Mouse (Mus musculus): ENCODE data around the gene Fkbp6. TPM values are rescaled to one million over a fixed set of nuclear protein-coding genes. Genes with fewer than 3 reads are reported as not detected.

Fkbp6 gene
- polyA plus RNA-seq, 1 experiment: not detected

DNA sequence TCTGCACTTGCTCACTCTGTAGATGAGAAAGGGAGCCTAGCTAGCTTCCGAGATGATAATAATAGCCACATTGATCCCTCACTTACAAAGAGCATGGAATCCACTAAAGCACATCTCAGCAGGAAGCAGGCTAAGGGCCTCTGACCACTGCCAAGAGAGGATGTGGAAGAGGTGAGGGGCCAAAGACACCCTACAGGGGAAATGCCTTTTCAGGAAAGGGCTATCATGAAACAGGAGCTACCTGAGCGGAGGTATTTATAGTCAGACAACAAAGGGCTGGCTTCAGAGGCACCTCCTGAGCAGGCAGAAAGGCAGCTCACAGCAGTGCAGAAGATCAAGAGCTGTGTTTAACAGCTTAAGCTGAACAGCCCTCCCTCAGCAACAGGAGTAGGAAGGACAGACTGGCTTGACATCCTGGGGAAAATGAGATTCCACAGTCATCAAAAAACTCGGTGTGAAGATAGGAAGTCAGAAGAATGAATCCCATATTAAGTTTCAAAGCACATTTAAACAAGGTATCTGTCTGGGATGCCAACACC is 23.7 kb downstream of the Fkbp6 start:
- Histone ChIP-seq H3K4me1 (ENCODE audit: control insufficient read depth, insufficient read depth, insufficient read length, low read length) (no peaks in the 10 kb centered on the region), H3K4me3 (ENCODE audit: insufficient read depth, low read depth, low read length) (no peak overlapping the region)

GRCm38 (mm10) chr5:135322197-135322596 is 27.6 kb downstream of the Fkbp6 start:
- no peaks in the 10 kb centered on the region for H3K4me1 ChIP-seq (ENCODE audit: control insufficient read depth, insufficient read depth, insufficient read length, low read length)
- H3K4me3 ChIP-seq (ENCODE audit: insufficient read depth, low read depth, low read length): no peak overlapping the region
- no peak overlapping the region for H3K27ac ChIP-seq (replicated peaks; ENCODE audit: low read depth, low read length)

More for the DNA sequence above, 23.7 kb downstream of the Fkbp6 start:
- no peak overlapping the region for H3K27ac ChIP-seq (replicated peaks; ENCODE audit: low read depth, low read length)

GRCm38 (mm10) chr5:135319856-135320255 is 30.0 kb downstream of the Fkbp6 start:
- Histone ChIP-seq H3K27ac (replicated peaks; ENCODE audit: low read depth, low read length) (no peak overlapping the region), H3K4me1 (ENCODE audit: control insufficient read depth, insufficient read depth, insufficient read length, low read length) (no peaks in the 10 kb centered on the region), H3K4me3 (ENCODE audit: insufficient read depth, low read depth, low read length) (no peak overlapping the region)

DNA sequence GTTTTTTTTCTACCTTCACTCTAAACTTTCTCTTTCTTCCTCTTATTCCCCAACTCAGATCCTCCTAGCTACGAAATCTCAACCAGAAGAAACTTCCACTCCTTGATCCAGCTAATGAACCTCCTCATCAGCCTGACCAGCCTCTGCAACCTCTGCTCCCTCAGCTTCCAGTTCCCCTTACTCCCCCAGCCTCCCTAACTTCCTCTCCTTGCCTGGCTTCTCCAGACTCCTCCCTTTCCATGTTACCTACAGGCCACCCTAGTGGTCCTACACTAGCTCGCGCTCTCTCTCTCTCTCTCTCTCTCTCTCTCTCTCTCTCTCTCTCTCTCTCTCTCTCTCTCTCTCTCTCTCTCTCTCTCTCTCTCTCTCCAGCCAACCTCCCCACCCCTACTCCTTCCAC is 33.7 kb downstream of the Fkbp6 start:
- no peak overlapping the region for H3K27ac ChIP-seq (replicated peaks; ENCODE audit: low read depth, low read length)
- H3K4me3 ChIP-seq (ENCODE audit: insufficient read depth, low read depth, low read length): no peak overlapping the region
- H3K4me1 ChIP-seq (ENCODE audit: control insufficient read depth, insufficient read depth, insufficient read length, low read length): no peaks in the 10 kb centered on the region

DNA sequence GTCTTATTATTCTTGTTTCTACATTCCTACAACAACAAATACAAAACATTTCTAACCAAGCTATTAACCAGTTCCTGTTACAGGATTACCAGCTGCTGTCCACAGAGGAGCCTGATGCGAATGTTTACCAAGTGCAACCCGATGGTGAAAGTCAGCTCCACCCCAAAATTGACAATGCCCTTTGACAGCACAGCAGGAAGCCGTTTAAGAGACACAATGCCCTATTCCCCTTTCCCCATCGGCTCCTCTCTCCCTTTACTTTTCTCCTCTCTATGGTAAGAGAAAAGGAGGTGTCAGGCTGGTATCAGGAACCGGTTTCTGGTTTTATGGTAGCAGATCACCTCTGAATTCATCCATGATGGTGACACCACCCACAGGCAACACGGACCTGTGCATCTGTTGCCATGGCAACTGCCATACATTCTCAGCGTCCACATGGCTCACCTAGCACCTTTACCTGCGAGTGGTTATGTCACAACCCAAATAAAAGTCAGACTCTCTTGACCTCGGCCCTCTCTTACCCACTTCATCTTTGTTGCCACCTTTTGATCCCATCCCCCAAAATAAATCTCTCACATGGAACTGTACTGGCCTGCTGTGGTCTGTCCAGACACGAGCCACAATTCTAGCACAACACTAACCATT is 43.4 kb downstream of the Fkbp6 start:
- H3K27ac ChIP-seq (replicated peaks; ENCODE audit: low read depth, low read length): no peak overlapping the region
- no peaks in the 10 kb centered on the region for H3K4me1 ChIP-seq (ENCODE audit: control insufficient read depth, insufficient read depth, insufficient read length, low read length)
- no peak overlapping the region for H3K4me3 ChIP-seq (ENCODE audit: insufficient read depth, low read depth, low read length)

DNA sequence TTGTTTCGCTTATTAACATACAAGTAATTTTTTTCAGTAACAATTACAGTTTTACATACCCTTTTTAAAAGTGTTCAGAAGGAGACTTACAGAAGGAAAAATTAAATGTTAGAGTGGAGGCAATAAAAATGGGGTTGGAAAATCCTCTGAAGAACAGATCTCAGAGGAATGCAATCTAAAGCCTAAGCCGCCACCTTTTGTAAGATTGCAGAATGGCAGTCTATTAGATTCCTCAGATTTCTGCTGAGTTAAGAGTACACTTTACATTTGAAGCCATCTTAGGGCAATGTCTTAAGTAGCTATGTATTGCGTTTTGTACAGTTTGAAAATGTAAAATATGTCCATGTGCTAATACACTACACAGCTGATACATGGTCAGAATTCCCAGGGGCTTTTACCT is 47.4 kb downstream of the Fkbp6 start:
- Histone ChIP-seq H3K27ac (replicated peaks; ENCODE audit: low read depth, low read length) (no peak overlapping the region), H3K4me1 (ENCODE audit: control insufficient read depth, insufficient read depth, insufficient read length, low read length) (no peaks in the 10 kb centered on the region), H3K4me3 (ENCODE audit: insufficient read depth, low read depth, low read length) (no peak overlapping the region)

DNA sequence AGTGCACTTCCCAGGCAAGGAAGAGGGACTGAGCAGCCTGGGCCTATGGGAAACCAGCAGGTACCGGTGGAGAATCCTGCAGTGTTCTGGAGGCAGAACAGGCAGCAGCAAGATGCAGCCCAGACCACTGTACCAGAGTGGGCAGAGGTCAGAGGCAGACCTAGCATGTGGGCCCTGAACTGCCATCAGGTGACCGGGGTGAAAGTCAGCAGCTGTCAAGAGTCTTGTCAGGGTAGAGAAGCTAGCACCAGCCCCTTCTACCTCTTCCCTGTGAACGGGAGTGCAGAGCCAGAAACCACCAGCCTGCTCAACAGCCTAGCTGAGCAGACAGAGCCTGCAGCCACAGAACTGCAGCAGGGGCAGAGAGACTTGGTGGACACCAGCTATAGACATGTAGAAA is 47.9 kb downstream of the Fkbp6 start:
- H3K4me3 ChIP-seq (ENCODE audit: insufficient read depth, low read depth, low read length): no peak overlapping the region
- no peak overlapping the region for H3K27ac ChIP-seq (replicated peaks; ENCODE audit: low read depth, low read length)
- H3K4me1 ChIP-seq (ENCODE audit: control insufficient read depth, insufficient read depth, insufficient read length, low read length): no peaks in the 10 kb centered on the region

DNA sequence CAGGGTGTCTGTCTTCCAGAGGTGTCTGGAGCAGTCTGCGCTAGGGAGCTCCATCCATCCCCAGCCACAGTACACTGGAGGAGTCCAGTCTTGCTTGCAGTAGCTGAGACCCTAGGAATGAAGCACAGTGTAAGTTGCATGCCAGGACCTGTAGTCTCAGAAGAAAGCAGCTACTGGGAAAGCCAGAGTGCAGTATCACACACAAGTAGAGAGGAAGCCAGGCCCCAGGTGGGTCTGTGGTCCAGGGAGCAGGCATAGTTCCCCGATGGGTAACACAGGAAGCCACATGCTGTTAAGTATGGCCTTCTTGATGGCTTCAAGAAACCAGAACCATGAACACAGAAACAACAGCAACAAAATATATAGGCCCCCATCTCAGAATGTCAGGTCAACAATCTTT is 57.8 kb downstream of the Fkbp6 start:
- no peaks in the 10 kb centered on the region for H3K4me1 ChIP-seq (ENCODE audit: control insufficient read depth, insufficient read depth, insufficient read length, low read length)
- H3K27ac ChIP-seq (replicated peaks; ENCODE audit: low read depth, low read length): no peak overlapping the region
- no peak overlapping the region for H3K4me3 ChIP-seq (ENCODE audit: insufficient read depth, low read depth, low read length)

DNA sequence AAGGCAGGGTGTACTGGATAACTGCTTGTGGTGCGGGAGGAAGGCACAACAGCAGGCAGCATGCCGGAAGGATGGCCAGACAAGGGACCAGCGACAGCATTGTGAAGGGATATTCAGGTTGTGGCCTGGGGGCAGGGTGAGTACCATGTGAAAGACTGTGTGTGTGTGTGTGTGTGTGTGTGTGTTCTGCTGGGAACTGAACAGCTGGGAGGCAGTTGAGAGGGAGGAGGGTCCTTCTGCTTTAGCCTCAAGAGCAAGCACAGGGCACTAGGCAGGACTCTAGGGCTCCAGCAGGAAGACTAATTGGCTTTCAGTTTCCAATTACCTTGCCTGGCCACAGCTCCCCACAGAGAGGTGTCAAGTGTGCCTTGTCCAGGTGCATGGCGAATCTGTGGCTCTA is 58.7 kb downstream of the Fkbp6 start:
- H3K4me1 ChIP-seq (ENCODE audit: control insufficient read depth, insufficient read depth, insufficient read length, low read length): no peaks in the 10 kb centered on the region
- no peak overlapping the region for H3K27ac ChIP-seq (replicated peaks; ENCODE audit: low read depth, low read length)
- no peak overlapping the region for H3K4me3 ChIP-seq (ENCODE audit: insufficient read depth, low read depth, low read length)

GRCm38 (mm10) chr5:135290703-135291102 is 59.1 kb downstream of the Fkbp6 start:
- no peak overlapping the region for H3K27ac ChIP-seq (replicated peaks; ENCODE audit: low read depth, low read length)
- H3K4me1 ChIP-seq (ENCODE audit: control insufficient read depth, insufficient read depth, insufficient read length, low read length): no peaks in the 10 kb centered on the region
- no peak overlapping the region for H3K4me3 ChIP-seq (ENCODE audit: insufficient read depth, low read depth, low read length)

- Histone ChIP-seq H3K4me3 (ENCODE audit: insufficient read depth, low read depth, low read length) (no peak overlapping the region), H3K4me1 (ENCODE audit: control insufficient read depth, insufficient read depth, insufficient read length, low read length) (no peaks in the 10 kb centered on the region), H3K27ac (replicated peaks; ENCODE audit: low read depth, low read length) (no peak overlapping the region)
Measured at GRCm38 (mm10) chr5:135286926-135287325, 62.9 kb downstream of the Fkbp6 start.

GRCm38 (mm10) chr5:135286185-135286584 is 63.7 kb downstream of the Fkbp6 start:
- Histone ChIP-seq H3K4me3 (ENCODE audit: insufficient read depth, low read depth, low read length) (no peak overlapping the region), H3K27ac (replicated peaks; ENCODE audit: low read depth, low read length) (no peak overlapping the region), H3K4me1 (ENCODE audit: control insufficient read depth, insufficient read depth, insufficient read length, low read length) (no peaks in the 10 kb centered on the region)

- Histone ChIP-seq H3K4me3 (ENCODE audit: insufficient read depth, low read depth, low read length) (no peak overlapping the region), H3K27ac (replicated peaks; ENCODE audit: low read depth, low read length) (no peak overlapping the region), H3K4me1 (ENCODE audit: control insufficient read depth, insufficient read depth, insufficient read length, low read length) (no peaks in the 10 kb centered on the region)
Measured at GRCm38 (mm10) chr5:135285211-135285610, 64.6 kb downstream of the Fkbp6 start.

DNA sequence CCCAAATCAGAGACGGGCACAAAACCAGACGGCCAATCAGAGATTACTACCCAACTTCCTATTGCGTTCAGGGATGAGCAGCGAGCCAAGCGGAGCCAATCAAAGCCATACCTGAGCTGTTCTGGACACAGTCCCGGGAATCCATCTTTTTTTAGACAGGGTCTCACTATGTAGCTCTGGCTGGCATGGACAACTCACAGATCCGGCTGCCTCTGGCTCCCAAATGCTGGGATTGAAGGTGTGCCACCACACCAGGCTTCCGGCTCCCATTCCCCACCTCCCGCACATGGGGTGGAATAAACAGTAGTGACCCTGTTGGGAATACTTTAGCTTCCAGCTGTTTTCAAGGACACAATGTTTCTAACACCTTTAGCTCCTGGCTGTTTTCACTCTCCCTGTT is 69.6 kb downstream of the Fkbp6 start:
- H3K27ac ChIP-seq (replicated peaks; ENCODE audit: low read depth, low read length): no peak overlapping the region
- no peaks in the 10 kb centered on the region for H3K4me1 ChIP-seq (ENCODE audit: control insufficient read depth, insufficient read depth, insufficient read length, low read length)
- no peak overlapping the region for H3K4me3 ChIP-seq (ENCODE audit: insufficient read depth, low read depth, low read length)

GRCm38 (mm10) chr5:135276597-135276996 is 73.2 kb downstream of the Fkbp6 start:
- Histone ChIP-seq H3K27ac (replicated peaks; ENCODE audit: low read depth, low read length) (no peak overlapping the region), H3K4me3 (ENCODE audit: insufficient read depth, low read depth, low read length) (no peak overlapping the region), H3K4me1 (ENCODE audit: control insufficient read depth, insufficient read depth, insufficient read length, low read length) (no peaks in the 10 kb centered on the region)

- no peak overlapping the region for H3K27ac ChIP-seq (replicated peaks; ENCODE audit: low read depth, low read length)
- H3K4me3 ChIP-seq (ENCODE audit: insufficient read depth, low read depth, low read length): no peak overlapping the region
- no peaks in the 10 kb centered on the region for H3K4me1 ChIP-seq (ENCODE audit: control insufficient read depth, insufficient read depth, insufficient read length, low read length)
Measured at GRCm38 (mm10) chr5:135274663-135275396, 75.0 kb downstream of the Fkbp6 start.
